Mouse (Mus musculus) hindbrain, embryonic 15.5 days (tissue): ENCODE measurements at regions not wholly inside any gene's neighbourhood (a gene's known extent, or its start where the extent isn't known, plus 50 kb on each side); places are given as distances from the start of the nearest gene placed in this dataset.

Experiments used
- ATAC-seq: fragments of 200-750 bp; cut with Nextera tagmentation; 2 replicates; pipeline ENCODE4 v1.8.0; 2017; ENCODE audit warnings: low read depth, moderate number of reproducible peaks, moderate TSS enrichment; ENCODE audit not compliant: low FRiP score
- H3K27ac ChIP-seq: fragments of 300-500 bp; sonication (generic); replicated peaks from 2 replicates; pipeline ENCODE4 v1.5.1; 2015; ENCODE audit warnings: mild to moderate bottlenecking, inconsistent platforms
- H3K27me3 ChIP-seq: fragments of 300-500 bp; sonication (generic); 2 replicates; pipeline ENCODE4 v1.6.1; 2015; ENCODE audit warnings: control low read depth, inconsistent platforms
- H3K36me3 ChIP-seq: fragments of 300-500 bp; sonication (generic); 2 replicates; pipeline ENCODE4 v1.6.1; 2015; ENCODE audit warnings: control low read depth, inconsistent platforms
- H3K4me1 ChIP-seq: fragments of 300-500 bp; sonication (generic); replicated peaks from 2 replicates; pipeline ENCODE4 v1.6.1; 2015; ENCODE audit warnings: control low read depth, inconsistent platforms
- H3K4me2 ChIP-seq: fragments of 300-500 bp; sonication (generic); 2 replicates; pipeline ENCODE4 v1.6.1; 2015; ENCODE audit warnings: moderate library complexity, mild to moderate bottlenecking, inconsistent platforms
- H3K4me3 ChIP-seq: fragments of 300-500 bp; sonication (generic); 2 replicates; pipeline ENCODE4 v1.5.1; 2015; ENCODE audit warnings: mild to moderate bottlenecking, inconsistent platforms
- H3K9ac ChIP-seq: fragments of 300-500 bp; sonication (generic); 2 replicates; pipeline ENCODE4 v1.6.1; 2015; ENCODE audit warnings: inconsistent platforms
- H3K9me3 ChIP-seq: fragments of 300-500 bp; sonication (generic); 2 replicates; pipeline ENCODE4 v1.6.1; 2016; ENCODE audit warnings: control low read depth, inconsistent platforms
- WGBS: fragments of 180-500 bp; shearing (Covaris S2); methylation state at CpG from one replicate; pipeline ENCODE4 v1.1.7; 2015; 5-methylcytosine and 5-hydroxymethylcytosine counted together

- no peak overlapping the region for H3K4me2 ChIP-seq
- no peak overlapping the region for H3K9ac ChIP-seq
- no peaks in the 10 kb centered on the region for H3K9me3 ChIP-seq
- H3K4me3 ChIP-seq: no peak overlapping the region
- H3K27ac ChIP-seq: no peak overlapping the region
- WGBS: 93% methylated on average over 6 of the region's 6 CpGs
- ATAC-seq: no peak
- no peaks in the 10 kb centered on the region for H3K4me1 ChIP-seq
- H3K27me3 ChIP-seq: no peaks in the 10 kb centered on the region
- no peaks in the 10 kb centered on the region for H3K36me3 ChIP-seq
These were observed 267.4 kb downstream of the 1700009N14Rik start for GRCm38 (mm10) chr4:39717477-39717876.

- WGBS: 71% methylated on average over 7 of the region's 7 CpGs
- H3K36me3 ChIP-seq: no peaks in the 10 kb centered on the region
These were observed 268.6 kb downstream of the 1700009N14Rik start for GRCm38 (mm10) chr4:39718691-39719090.

GRCm38 (mm10) chr4:39719951-39720350 is 269.9 kb downstream of the 1700009N14Rik start:
- WGBS: 85% methylated on average over 4 of the region's 4 CpGs
- no peak overlapping the region for H3K4me3 ChIP-seq
- no peaks in the 10 kb centered on the region for H3K36me3 ChIP-seq
- H3K9ac ChIP-seq: no peak overlapping the region
- ATAC-seq: no peak
- no peak overlapping the region for H3K27ac ChIP-seq
- no peak overlapping the region for H3K4me2 ChIP-seq
- no peaks in the 10 kb centered on the region for H3K9me3 ChIP-seq
- no peaks in the 10 kb centered on the region for H3K4me1 ChIP-seq
- no peaks in the 10 kb centered on the region for H3K27me3 ChIP-seq

More at GRCm38 (mm10) chr4:39718691-39719090, 268.6 kb downstream of the 1700009N14Rik start:
- no peaks in the 10 kb centered on the region for H3K27me3 ChIP-seq
- no peak overlapping the region for H3K9ac ChIP-seq
- ATAC-seq: no peak
- no peaks in the 10 kb centered on the region for H3K4me1 ChIP-seq
- H3K4me3 ChIP-seq: no peak overlapping the region
- H3K4me2 ChIP-seq: no peak overlapping the region
- H3K9me3 ChIP-seq: no peaks in the 10 kb centered on the region
- H3K27ac ChIP-seq: no peak overlapping the region

GRCm38 (mm10) chr4:39721524-39721923 is 271.4 kb downstream of the 1700009N14Rik start:
- no peak overlapping the region for H3K4me2 ChIP-seq
- H3K9me3 ChIP-seq: no peaks in the 10 kb centered on the region
- H3K4me3 ChIP-seq: no peak overlapping the region
- H3K9ac ChIP-seq: no peak overlapping the region
- ATAC-seq: 0 out of 2 replicates have a peak, but pooled peaks have one; percentile 23
- no peaks in the 10 kb centered on the region for H3K4me1 ChIP-seq
- 60% methylated on average over 7 of the region's 7 CpGs for WGBS
- no peak overlapping the region for H3K27ac ChIP-seq
- no peaks in the 10 kb centered on the region for H3K36me3 ChIP-seq
- no peaks in the 10 kb centered on the region for H3K27me3 ChIP-seq

- WGBS: 84% methylated on average over 2 of the region's 2 CpGs
- Histone ChIP-seq H3K36me3 (no peaks in the 10 kb centered on the region), H3K27ac (no peak overlapping the region), H3K27me3 (no peaks in the 10 kb centered on the region), H3K9me3 (peaks cover 6% of the 10 kb centered on the region; the same call in 1 of the 2 replicates), H3K4me3 (no peak overlapping the region), H3K4me1 (no peaks in the 10 kb centered on the region), H3K9ac (no peak overlapping the region), H3K4me2 (no peak overlapping the region)
- ATAC-seq: no peak
These were observed 315.5 kb downstream of the 1700009N14Rik start for GRCm38 (mm10) chr4:39765586-39765985.

- no peak overlapping the region for H3K27ac ChIP-seq
- no peaks in the 10 kb centered on the region for H3K9me3 ChIP-seq
- no peaks in the 10 kb centered on the region for H3K36me3 ChIP-seq
- no peak for ATAC-seq
- H3K4me2 ChIP-seq: no peak overlapping the region
- H3K4me1 ChIP-seq: no peaks in the 10 kb centered on the region
- 89% methylated on average over 5 of the region's 5 CpGs for WGBS
- H3K9ac ChIP-seq: no peak overlapping the region
- no peaks in the 10 kb centered on the region for H3K27me3 ChIP-seq
- no peak overlapping the region for H3K4me3 ChIP-seq
These were observed 341.0 kb downstream of the 1700009N14Rik start for GRCm38 (mm10) chr4:39791096-39791495.

- Histone ChIP-seq H3K9ac (no peak overlapping the region), H3K4me1 (no peaks in the 10 kb centered on the region), H3K27ac (no peak overlapping the region), H3K9me3 (no peaks in the 10 kb centered on the region), H3K4me3 (no peak overlapping the region), H3K4me2 (no peak overlapping the region), H3K36me3 (no peaks in the 10 kb centered on the region), H3K27me3 (no peaks in the 10 kb centered on the region)
- ATAC-seq: peak; percentile 66
- whole genome bisulfite sequencing: 46% methylated on average over 3 of the region's 3 CpGs
These were observed 332.9 kb upstream of the Aco1 start for GRCm38 (mm10) chr4:39809950-39810349.

- no peaks in the 10 kb centered on the region for H3K36me3 ChIP-seq
- H3K9ac ChIP-seq: no peak overlapping the region
- no peak overlapping the region for H3K4me2 ChIP-seq
- 66% methylated on average over 4 of the region's 4 CpGs for WGBS
- no peak overlapping the region for H3K4me3 ChIP-seq
- ATAC-seq: no peak
- H3K4me1 ChIP-seq: no peaks in the 10 kb centered on the region
- no peak overlapping the region for H3K27ac ChIP-seq
- no peaks in the 10 kb centered on the region for H3K9me3 ChIP-seq
- H3K27me3 ChIP-seq: no peaks in the 10 kb centered on the region
These were observed 330.1 kb upstream of the Aco1 start for GRCm38 (mm10) chr4:39812766-39813165.

GRCm38 (mm10) chr4:39815620-39816019 is 327.3 kb upstream of the Aco1 start:
- no peak overlapping the region for H3K4me3 ChIP-seq
- H3K4me1 ChIP-seq: no peaks in the 10 kb centered on the region
- no peak overlapping the region for H3K27ac ChIP-seq
- H3K36me3 ChIP-seq: no peaks in the 10 kb centered on the region
- H3K4me2 ChIP-seq: no peak overlapping the region
- ATAC-seq: no peak
- no peaks in the 10 kb centered on the region for H3K27me3 ChIP-seq
- no peaks in the 10 kb centered on the region for H3K9me3 ChIP-seq
- no peak overlapping the region for H3K9ac ChIP-seq

GRCm38 (mm10) chr4:39817675-39818074 is 325.2 kb upstream of the Aco1 start:
- no peaks in the 10 kb centered on the region for H3K27me3 ChIP-seq
- ATAC-seq: no peak
- 92% methylated on average over 4 of the region's 4 CpGs for WGBS

GRCm38 (mm10) chr4:39833634-39834033 is 309.2 kb upstream of the Aco1 start:
- Histone ChIP-seq H3K9ac (no peak overlapping the region), H3K4me1 (no peaks in the 10 kb centered on the region), H3K27me3 (no peaks in the 10 kb centered on the region), H3K9me3 (no peaks in the 10 kb centered on the region), H3K4me2 (no peak overlapping the region), H3K36me3 (no peaks in the 10 kb centered on the region), H3K4me3 (no peak overlapping the region), H3K27ac (no peak overlapping the region)
- 69% methylated on average over 1 of the region's 1 CpGs for WGBS
- ATAC-seq: no peak

More at GRCm38 (mm10) chr4:39817675-39818074, 325.2 kb upstream of the Aco1 start:
- Histone ChIP-seq H3K4me1 (no peaks in the 10 kb centered on the region), H3K4me2 (no peak overlapping the region), H3K9ac (no peak overlapping the region), H3K9me3 (no peaks in the 10 kb centered on the region), H3K4me3 (no peak overlapping the region), H3K36me3 (no peaks in the 10 kb centered on the region), H3K27ac (no peak overlapping the region)
